In the genomic region with DNA sequence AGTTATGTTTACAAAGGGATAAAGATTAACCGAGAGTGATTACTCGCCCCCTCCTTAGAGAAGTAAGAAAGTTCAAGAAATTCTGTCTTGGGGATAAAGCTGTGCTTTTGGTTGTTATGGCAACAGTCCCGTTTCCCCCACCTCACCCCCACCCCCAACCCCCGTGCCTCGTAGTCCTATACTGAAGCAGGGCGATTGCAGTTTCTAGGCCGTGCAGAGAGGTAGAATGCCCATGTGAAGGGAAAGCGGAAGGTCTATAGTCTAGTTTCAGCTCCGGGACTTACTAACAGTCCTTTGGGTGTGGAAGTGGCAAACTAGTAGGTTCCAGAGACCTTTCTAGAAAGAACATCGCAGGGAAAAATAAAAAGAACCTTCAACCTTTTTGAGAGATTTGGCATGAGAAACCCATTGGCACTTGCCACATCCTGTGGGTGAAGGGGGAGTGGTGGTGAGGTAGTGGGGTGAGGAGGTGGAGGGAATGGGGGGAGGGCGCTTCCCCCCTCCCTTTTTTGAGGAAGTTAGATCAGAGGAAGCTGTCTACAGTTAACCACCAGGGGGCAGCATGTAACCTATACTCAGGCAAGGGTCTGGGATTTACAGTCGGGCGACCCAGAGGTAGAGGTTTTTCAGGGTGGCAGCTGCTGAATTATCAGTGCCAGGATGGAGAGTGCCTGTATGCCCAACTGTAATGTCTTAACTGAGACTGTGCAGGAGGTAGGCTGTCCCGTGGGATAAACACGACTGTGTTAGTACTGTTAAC, we compare ENCODE assay signal across 8 mouse cellular contexts. TPM values are rescaled to one million over a fixed set of nuclear protein-coding genes. Genes with fewer than 3 reads are reported as not detected.
DNase-seq lines count a peak whose midpoint lies in the region; ATAC-seq and TF ChIP-seq lines count a peak whose summit lies in the region.

No protein-coding gene starts in this region.

- WGBS in hindbrain, postnatal 0 days: 9% methylated on average over 15 of the region's 15 CpGs

- H3K9me3 ChIP-seq in hindbrain, postnatal 0 days (ENCODE audit: low read length): no peaks in the 10 kb centered on the region

- ATAC-seq in hindbrain, postnatal 0 days: peak; percentile 72

- H3K27ac ChIP-seq in hindbrain, postnatal 0 days: no peak overlapping the region

- DNase-seq in ZHBTc4 (ENCODE audit: low read depth, low spot score): peak; percentile 78
- peak; percentile 77 to 88 for DNase-seq in cerebellum, postnatal 14 days
- DNase-seq in frontal cortex, postnatal 36 days (ENCODE audit: low spot score in 2 of 2): peak; percentile 65 to 72
- peak; percentile 89 for DNase-seq in hindbrain, postnatal 0 days (ENCODE audit: low spot score)
- DNase-seq in left cerebral cortex, adult 18-20 months (ENCODE audit: low spot score in 2 of 2): peak; percentile 70 to 72
- peak; percentile 81 for DNase-seq in lung, postnatal 36 days
- peak; percentile 72 for DNase-seq in right cerebral cortex, adult 18-20 months
- peak; percentile 29 to 69 for DNase-seq in urinary bladder, postnatal 4 days (ENCODE audit: low spot score in 2 of 2)

- no peak overlapping the region for H3K4me3 ChIP-seq in hindbrain, postnatal 0 days (ENCODE audit: low read length)

- H3K4me2 ChIP-seq in hindbrain, postnatal 0 days (ENCODE audit: low read depth, low read length): peak overlapping the region; percentile 32

- H3K4me1 ChIP-seq in hindbrain, postnatal 0 days (ENCODE audit: insufficient read depth, low read length): 0 out of 2 replicates have a peak, but pooled peaks cover 8% of the 10 kb centered on the region

- no peaks in the 10 kb centered on the region for H3K36me3 ChIP-seq in hindbrain, postnatal 0 days (ENCODE audit: insufficient read depth, low read length)

- peak; percentile 85 for TF ChIP-seq CTCF in hindbrain, postnatal 0 days (IDR thresholded peaks at IDR 0.05; ENCODE audit: low read depth)

- H3K27me3 ChIP-seq in hindbrain, postnatal 0 days (ENCODE audit: insufficient read depth, low read length): no peaks in the 10 kb centered on the region

- H3K9ac ChIP-seq in hindbrain, postnatal 0 days (replicated peaks; ENCODE audit: low read length): no peak overlapping the region

RNA-seq across cellular contexts. Expression of gene Pdzd8, which starts 43.4 kb away (rescaled TPM):
- total RNA-seq in hindbrain, postnatal 0 days (2014; rRNA removed): 42.6 and 46.4 TPM in 2 replicates
- 10.2 and 10.8 TPM in 2 replicates for polyA plus RNA-seq in hindbrain, postnatal 0 days (2015; fragmentation: Nextera tagmentation; extraction: Ambion mirVana)
- total RNA-seq in left cerebral cortex, adult 18-20 months (2021): 10 to 100 TPM; 57.0 to 58.1 TPM
